Mouse (Mus musculus) right cerebral cortex, postnatal 25 days (tissue): ENCODE data around the gene Dnal4.

ENCODE experiments used
- DNase-seq: peaks from one replicate; pipeline ENCODE4 v3.0.0; 2022

Gene Dnal4

DNA sequence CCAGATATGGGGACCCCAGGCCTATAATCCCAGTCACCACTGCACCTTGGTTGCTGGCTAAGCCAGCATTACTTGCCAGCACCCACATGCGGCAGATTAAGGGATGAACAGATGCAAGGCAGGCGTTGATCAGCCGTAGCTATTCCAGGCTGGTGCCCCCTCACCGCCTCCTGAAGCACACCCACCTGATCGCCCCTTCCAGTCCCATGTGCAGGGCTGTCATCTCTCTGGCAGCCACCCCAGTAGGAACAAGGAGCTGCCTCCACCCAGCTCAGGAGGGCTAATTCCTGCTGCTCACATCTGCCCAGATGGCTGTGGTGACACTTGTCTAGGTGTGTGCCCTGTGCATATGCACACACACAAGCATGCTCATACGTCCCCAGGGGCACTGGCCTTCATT lies 16.7 kb downstream of the Dnal4 start:
- peak; percentile 61 for DNase-seq

DNA sequence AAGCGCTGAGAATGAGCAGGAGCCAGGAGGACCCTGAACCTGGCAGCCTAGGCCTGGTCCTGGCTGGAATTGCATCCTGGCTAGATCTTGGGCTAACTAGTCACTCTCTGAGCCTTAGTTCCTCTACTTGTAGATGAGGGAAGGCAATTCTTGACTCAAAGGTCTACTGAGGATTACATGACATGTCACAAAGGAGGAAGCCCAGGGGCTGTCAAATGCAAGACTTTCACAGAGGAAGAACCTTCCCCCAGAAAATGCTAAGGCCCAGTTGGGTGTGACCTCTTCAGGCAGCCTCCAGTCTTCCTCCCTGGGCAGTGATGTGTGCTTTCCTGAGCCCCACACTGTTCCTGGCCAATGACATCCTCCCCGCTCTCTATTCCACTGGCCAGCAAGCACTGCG lies 20.5 kb downstream of the Dnal4 start:
- no peak for DNase-seq

DNA sequence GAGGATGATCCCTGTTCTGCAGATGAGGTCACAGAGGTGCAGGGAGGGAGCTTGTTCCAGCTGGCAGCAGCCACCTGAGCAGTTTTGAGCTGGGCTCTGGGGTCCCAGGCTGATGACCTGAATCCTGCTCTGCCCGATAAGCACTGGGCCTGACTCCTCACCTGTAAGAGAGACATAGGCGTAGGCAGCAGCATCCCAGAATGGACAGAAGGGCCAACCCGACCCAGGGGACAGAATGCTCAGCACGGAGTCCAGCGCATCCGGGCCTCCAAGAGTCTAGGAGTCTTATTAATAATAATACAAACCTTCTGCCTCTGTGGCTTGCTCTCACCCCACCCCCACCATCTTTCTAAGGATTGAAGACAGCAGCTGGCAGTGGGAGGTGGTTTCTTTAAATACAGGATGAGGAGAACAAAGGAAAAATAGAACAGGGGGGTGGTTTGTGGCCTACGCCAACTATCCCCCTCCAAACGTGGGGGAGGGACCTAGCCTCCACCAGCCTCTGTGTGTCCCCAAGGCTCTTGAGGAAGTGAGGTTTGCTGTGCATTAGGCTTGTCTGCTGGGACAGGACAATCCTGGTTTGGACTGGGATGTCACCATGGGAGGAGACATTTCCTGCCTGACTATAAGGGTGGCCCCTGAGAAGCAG lies 21.5 kb downstream of the Dnal4 start:
- peak; percentile 62 for DNase-seq

- DNase-seq: no peak
Measured at GRCm38 (mm10) chr15:79755176-79755575, 22.5 kb downstream of the Dnal4 start.

DNA sequence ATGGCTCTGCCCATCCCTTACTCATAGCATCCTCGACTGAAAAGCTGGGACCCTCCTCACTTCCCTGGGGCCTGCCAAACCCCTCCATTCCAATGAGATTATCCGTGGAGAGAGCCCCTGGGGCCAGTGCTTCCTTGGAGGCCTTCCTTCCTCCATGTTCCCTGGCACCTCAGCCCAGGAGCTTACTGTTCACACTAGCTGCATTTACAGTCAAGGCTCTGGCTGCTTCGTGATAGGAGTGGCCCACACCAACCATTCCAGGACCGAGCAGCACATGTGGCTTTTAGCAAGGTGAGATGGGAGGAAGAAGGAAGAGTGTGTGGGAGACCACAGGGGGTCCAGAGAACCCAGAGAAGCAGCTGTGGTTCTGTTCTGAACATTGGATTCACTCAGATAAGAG lies 23.8 kb downstream of the Dnal4 start:
- DNase-seq: no peak

GRCm38 (mm10) chr15:79753420-79753752 lies 24.3 kb downstream of the Dnal4 start:
- no peak for DNase-seq

DNA sequence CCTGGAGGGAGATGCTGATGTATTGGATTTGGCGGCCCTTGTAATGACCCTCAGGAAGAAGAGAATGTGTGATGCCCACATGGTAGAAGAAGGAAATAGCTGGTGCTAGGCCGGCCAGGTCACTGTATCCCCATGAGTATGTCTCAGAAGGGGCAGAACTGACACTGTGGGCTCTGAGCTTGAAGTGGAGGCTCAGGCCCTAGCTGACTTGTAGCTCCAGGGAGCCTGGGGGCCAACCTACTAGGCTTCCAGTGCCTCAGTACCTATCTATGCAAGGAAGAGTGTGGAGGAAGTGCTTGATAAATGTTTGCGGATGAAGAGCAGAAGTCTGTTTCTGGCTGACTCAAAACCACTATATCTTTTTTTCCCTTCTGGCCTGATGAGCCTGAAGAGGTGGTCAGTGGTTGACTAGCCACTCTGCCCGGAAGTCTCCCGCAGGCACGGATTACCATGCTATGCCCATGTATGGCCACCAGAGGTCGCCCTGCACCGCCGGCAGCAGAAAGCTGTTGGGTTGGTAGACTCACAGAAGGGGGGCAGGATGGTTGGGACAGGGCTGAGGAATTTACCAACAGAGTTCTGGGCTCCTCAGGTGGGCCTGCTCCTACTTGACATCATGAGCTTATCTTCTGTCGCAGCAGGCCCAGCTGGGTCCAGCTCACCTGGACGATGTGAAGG lies 24.8 kb downstream of the Dnal4 start:
- peak; percentile 81 for DNase-seq

- no peak for DNase-seq
Measured at GRCm38 (mm10) chr15:79751772-79752171, 25.9 kb downstream of the Dnal4 start.

DNA sequence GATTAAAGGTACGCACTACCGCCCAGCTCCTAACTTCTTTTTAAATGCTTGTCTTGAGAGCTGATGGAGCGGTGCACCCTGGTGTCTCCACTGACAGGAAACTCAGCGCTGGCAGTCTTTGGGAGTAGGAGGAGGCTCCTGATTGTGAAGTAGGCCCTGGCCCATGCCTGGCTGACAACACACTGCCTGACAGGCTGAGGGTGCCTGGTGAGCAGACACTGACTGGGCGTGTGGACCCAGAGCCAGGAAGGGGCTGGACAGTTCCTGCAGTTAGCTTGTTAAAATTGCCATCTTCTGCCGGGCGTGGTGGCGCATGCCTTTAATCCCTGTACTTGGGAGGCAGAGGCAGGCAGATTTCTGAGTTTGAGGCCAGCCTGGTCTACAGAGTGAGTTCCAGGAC lies 27.4 kb downstream of the Dnal4 start:
- DNase-seq: no peak

DNA sequence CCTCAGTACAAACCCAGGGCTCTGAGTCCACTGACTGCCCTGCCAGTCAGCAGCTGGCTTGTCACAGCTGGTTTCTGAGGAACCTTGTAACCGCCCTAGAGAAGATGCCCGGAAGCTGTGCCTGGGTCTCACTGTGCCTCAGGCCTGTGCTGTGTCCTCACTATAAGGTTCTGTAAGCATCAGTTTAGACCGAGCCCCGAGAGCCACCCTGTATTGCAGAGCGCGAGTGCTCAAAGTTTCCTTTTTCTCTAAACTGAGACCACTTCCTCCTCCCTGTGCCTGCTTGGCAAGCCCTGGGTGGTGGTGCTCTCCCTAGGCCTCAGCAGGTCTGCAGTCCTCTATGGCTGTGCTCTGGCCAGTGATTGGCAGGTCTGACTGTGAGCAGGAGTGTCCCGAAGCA lies 28.5 kb downstream of the Dnal4 start:
- no peak for DNase-seq

DNA sequence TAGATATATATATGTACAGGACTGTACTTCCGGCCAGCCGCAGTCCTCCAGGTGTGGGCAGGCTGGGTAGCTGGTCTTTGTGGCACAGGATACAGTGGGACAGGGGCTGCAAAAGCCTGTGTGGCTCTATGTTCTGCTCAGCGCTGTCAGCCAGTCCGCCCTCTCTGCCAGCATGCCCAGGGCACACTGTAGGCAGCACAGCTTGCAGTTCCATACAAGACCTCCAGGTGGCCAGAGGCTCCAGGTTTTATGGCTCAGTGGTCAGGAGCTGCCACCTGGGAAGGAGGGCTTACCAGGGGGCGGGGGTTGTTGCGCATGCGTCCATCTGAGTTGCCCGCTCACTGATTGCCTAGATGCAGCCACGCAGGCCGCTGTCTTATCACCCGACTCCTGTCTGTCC lies 29.7 kb downstream of the Dnal4 start:
- no peak for DNase-seq

DNA sequence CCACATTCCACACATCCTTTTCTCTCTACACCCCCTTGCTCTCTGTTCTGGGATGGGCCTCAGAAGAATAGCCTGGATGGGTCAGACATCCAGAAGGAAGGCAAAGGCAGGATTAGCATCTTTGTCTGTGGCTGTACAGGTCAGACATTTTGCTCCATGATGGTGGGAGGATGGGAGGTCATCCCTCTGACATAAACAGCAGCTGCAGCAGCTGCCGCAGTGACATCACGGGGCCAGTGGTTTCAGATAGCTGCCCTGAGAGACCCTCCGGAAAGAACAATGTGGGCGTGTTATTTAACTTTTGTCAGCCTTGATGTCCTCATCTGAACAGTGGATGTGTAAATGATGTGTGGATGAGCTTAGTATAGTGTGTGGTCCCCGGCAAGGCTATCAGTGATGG lies 31.8 kb downstream of the Dnal4 start:
- no peak for DNase-seq

DNA sequence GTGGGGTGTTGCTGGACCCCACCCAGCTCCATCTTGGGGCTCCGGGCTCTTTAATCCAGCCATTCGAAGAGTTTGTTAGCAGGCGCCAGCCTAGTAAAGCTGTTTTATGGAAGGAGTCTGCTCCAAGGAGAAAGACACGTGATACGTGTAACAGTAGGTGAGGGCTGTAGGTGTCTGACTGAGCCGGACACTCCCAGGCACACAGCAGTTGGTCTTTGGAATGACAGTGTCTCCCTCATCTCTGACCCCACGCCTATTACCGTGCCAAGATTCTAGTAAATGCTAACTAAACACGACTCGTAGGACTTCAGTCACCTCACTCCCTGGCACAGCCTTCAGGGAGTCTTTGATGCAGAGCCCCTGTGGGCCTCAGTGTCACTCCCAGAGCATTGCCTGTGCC lies 32.3 kb downstream of the Dnal4 start:
- no peak for DNase-seq

DNA sequence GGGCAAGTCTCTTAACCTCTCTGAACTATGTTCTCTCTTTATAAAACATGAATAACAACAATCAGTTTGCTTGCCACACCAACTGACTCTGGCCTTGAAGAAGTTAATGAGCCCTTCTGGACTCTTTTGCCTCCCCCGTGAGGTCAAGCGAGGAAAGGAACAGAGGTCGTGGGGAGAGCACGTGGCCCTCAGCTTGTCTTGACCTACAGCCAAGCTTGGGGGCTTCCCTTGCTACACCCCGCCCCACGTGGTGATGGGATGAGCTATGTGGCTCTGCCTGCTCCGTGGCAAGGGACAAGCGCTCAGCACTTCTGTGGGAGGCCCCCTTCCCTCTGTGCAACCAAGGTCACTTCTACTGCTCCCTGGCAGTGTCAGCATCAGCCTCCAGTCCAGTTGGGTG lies 32.9 kb downstream of the Dnal4 start:
- no peak for DNase-seq

DNA sequence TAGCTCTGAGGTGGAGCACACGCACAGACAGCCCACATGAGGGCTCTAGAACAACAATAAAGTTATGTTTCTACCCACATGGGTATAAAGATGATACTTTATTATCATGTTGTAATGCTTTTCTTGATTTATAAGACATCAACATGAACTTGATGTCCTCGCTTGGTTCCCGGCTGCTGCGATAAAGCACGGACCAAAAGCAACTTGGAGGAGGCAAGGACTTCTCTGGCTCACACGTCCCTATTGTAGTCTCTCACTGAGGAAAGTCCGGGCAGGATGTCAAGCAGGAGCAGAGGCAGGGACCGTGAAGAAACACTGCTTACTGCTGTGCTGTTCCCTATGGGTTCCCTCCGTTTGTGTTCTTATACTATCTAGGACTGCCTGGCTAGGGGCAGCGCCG lies 33.6 kb downstream of the Dnal4 start:
- DNase-seq: no peak

GRCm38 (mm10) chr15:79742706-79743023 lies 35.0 kb downstream of the Dnal4 start:
- no peak for DNase-seq

DNA sequence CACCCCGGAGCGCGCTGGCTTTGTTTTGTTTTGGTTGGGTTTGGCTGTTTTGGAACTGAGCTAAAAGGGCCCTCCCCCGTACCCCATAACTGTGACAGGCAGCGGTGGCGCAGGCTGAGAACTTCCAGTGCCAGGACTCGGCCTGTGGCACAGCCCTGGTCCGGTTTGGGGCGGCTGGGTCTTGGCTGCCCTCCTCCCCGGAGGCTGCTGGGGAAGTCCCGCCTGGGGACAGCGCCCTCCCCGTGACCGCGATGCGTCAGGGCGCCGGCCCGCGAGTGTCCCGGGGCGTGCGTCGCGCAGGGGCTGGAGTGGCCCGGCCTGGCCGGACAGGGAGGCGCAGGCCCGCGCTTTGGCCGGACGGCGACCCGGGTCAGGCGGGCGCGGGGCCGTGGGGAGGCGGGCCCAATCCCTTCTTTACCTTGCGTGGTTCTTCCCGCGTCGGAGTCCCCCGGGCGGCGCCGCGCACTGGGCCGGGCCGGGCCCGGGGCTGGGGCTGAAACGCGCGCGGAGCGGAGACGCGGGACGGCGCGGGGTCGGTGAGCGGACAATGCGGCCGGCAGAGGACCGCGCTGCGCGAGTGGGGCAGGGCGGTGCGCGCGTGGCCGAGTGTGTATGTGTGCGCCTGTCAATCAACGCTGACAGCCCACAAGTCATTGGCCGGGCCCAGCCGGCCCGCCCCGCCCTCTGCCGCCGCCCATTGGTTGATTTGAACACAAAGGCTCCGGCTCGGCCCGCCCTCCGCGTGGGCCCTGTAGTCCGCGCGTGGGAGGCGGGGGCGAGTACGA lies 35.5 kb downstream of the Dnal4 start, which contains the start of gene Sun2:
Sun2 (minus strand) TSS at position 616 of the 785 bp plus-strand sequence.
- peak; percentile 91 for DNase-seq

- no peak for DNase-seq
Measured at GRCm38 (mm10) chr15:79741173-79741858, 36.3 kb downstream of the Dnal4 start.

GRCm38 (mm10) chr15:79740739-79741138 lies 36.9 kb downstream of the Dnal4 start:
- no peak for DNase-seq

DNA sequence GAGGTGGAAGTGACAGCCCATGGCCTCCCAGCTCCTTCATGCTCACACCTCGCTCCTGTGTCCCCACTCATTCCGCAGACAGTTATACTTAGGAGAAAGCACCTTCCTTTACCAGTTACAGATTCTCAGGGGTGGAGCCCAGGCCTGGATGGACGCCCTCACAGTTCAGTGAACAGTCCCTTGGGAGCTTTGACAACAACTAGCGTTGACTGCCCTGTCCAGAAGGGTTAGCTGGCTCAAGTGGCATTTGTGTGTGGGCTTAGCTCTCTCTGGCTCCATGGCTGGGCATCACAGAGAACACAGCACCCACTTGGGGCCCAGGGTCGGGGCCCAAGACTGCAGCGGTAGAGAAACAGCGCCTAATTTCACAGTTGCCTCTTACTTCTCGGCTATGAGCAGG lies 43.3 kb downstream of the Dnal4 start:
- no peak for DNase-seq

DNA sequence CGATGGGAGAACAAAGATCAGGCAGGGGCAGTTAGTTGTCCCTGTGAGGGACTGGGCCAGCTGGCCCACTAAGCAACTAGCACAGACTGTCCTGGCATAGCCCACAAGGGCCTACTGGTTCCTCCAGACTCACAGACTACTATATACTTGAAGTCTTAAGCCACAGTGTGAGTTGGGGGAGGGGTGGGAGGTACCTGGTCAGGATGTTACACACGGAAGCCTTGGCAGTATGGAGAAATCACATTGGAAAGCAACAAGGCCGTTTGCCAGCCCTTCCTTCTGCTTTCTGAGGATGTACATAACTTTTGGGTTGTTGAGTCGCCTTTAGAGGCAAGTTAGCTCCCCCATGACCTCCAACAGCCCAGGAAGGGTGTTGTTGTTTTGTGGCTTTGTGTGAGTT lies 44.0 kb downstream of the Dnal4 start:
- DNase-seq: no peak

DNA sequence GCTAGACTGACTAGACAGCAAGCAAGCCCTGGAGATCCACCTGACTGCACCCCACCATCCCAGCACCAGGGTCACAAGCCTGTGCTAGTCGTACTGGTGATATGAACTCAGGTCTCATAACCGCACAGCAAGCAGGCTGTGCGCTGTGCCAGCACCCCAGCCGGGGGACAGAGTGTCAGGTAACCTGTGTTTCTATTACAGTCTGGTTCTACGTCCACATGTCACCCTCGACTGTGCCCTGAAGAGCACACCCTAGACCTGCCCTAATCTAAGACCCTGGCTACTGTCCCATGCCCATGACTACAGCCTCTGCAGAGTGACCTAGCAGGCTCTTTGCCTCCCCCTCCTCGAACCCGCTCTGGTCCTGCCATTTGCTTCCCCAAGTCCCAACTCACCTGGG lies 44.5 kb downstream of the Dnal4 start:
- DNase-seq: no peak

- DNase-seq: no peak
Measured at GRCm38 (mm10) chr15:79731554-79731953, 46.1 kb downstream of the Dnal4 start.
